Mouse (Mus musculus): ENCODE measurements at regions not wholly inside any gene's neighbourhood (a gene's known extent, or its start where the extent isn't known, plus 50 kb on each side); places are given as distances from the start of the nearest gene placed in this dataset.
"Not testable (repeated sequence)": the region's sequence is repeated elsewhere in the genome, so short reads cannot be mapped to it uniquely, and the experiment has no call there.

DNA sequence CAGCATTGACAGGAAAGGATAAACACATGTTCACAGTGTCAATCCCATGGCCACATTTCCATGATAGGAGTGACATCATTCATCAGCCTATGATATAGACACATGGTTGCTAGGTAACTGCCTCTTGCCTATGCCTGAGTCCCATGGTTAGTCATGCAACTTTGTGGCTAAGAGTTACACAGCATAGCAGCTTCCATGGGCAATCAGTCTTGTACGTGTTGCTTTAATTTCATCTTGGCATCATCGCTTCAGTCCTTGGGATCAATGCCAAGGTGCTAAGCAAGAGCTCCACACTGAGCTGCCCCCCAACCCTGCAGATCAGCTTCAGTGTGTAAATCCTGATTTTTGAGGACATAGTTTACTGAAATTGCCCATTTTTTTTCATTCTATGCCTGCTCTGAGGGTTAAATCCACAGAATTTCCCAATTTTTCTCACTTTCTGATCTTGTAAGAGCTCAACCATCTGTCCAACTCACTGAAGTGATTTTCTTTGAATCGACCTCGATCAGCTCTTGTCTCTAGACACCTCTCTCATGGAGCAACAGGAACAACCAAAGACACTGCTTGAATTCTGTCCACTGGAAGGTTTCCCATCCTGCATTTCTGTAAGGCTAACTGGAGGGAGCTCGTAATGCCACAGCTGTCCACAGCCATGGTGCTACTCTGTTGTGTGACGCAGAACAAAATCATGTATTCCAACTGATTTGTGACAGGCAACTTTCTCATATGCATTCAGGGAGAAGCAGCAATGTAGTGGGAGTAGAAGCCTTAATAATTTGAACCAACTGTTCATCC, 112.5 kb upstream of the Kctd3 start:
- no peaks in the 10 kb centered on the region for H3K27me3 ChIP-seq (ENCODE audit: control insufficient read depth, insufficient read depth, low read length)
- no peaks in the 10 kb centered on the region for H3K4me1 ChIP-seq (ENCODE audit: control insufficient read depth, insufficient read depth, low read length)
- DNase-seq (ENCODE audit: low spot score) (no peak), ATAC-seq (ENCODE audit: low FRiP score, low read depth) (no peak)
- 81% methylated on average over 6 of the region's 6 CpGs for WGBS
- H3K9ac ChIP-seq (ENCODE audit: low read depth, low read length, severe bottlenecking) = no peak overlapping the region
- no peak overlapping the region for H3K4me3 ChIP-seq (replicated peaks; ENCODE audit: low read length)
- H3K36me3 ChIP-seq (ENCODE audit: control insufficient read depth, insufficient read depth, low read length) = no peaks in the 10 kb centered on the region
- no peak overlapping the region for H3K4me2 ChIP-seq (replicated peaks; ENCODE audit: low read depth, low read length, severe bottlenecking)
- no peak for TF ChIP-seq POLR2A (IDR thresholded peaks at IDR 0.05; ENCODE audit: borderline replicate concordance, extremely low read depth, insufficient read depth, insufficient read length)
- no peak overlapping the region for H3K27ac ChIP-seq (replicated peaks; ENCODE audit: low read depth, low read length)
- H3K9me3 ChIP-seq (ENCODE audit: control insufficient read depth, low read length) = no peaks in the 10 kb centered on the region

DNA sequence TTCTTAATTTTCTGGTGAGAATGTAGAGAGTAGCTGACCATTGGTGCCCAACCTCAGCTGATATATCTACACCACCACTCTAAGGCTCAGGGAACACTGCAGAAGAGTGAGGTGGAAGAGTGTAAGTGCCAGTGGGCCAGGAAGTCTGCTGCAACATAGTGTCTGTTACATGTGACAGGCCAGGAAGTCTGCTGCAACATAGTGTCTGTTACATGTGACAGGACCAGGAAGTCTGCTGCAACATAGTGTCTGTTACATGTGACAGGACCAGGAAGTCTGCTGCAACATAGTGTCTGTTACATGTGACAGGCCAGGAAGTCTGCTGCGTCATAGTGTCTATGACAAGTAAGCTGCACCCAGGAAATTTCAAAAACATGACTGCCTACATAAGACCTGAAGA, 111.4 kb upstream of the Kctd3 start:
- H3K4me2 ChIP-seq (replicated peaks; ENCODE audit: low read depth, low read length, severe bottlenecking); H3K9me3 ChIP-seq (ENCODE audit: control insufficient read depth, low read length): not testable (repeated sequence)

DNA sequence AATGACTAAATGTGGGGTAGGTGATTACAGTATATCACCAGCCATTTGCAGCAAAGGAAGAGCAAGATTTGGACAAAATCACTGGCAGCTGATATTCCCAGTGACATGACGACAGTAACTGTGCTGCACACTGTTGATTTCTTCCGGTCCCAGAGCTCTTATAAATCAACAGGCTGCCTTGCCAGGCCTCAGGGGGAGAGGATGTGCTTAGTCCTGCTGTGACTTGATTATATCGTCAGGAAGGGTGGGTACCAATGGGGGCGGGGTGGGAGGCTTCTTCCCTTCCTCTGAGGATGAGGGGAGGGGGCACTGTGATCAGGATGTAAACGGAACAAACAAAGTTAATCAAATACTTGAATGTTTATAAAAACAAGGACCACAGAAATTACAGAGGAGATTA, 110.9 kb upstream of the Kctd3 start:
- no peaks in the 10 kb centered on the region for H3K27me3 ChIP-seq (ENCODE audit: control insufficient read depth, insufficient read depth, low read length)
- TF ChIP-seq POLR2A (IDR thresholded peaks at IDR 0.05; ENCODE audit: borderline replicate concordance, extremely low read depth, insufficient read depth, insufficient read length) = no peak
- no peak overlapping the region for H3K27ac ChIP-seq (replicated peaks; ENCODE audit: low read depth, low read length)
- H3K4me1 ChIP-seq (ENCODE audit: control insufficient read depth, insufficient read depth, low read length) = no peaks in the 10 kb centered on the region
- no peak overlapping the region for H3K9ac ChIP-seq (ENCODE audit: low read depth, low read length, severe bottlenecking)
- ATAC-seq (ENCODE audit: low FRiP score, low read depth) = no peak
- H3K9me3 ChIP-seq (ENCODE audit: control insufficient read depth, low read length) = no peaks in the 10 kb centered on the region
- H3K36me3 ChIP-seq (ENCODE audit: control insufficient read depth, insufficient read depth, low read length) = no peaks in the 10 kb centered on the region
- H3K4me2 ChIP-seq (replicated peaks; ENCODE audit: low read depth, low read length, severe bottlenecking) = no peak overlapping the region
- no peak for DNase-seq (ENCODE audit: low spot score)
- WGBS = 36% methylated on average over 5 of the region's 5 CpGs
- no peak overlapping the region for H3K4me3 ChIP-seq (replicated peaks; ENCODE audit: low read length)

More for the DNA sequence above, 111.4 kb upstream of the Kctd3 start:
- ATAC-seq (ENCODE audit: low FRiP score, low read depth); H3K9ac ChIP-seq (ENCODE audit: low read depth, low read length, severe bottlenecking); H3K4me1 ChIP-seq (ENCODE audit: control insufficient read depth, insufficient read depth, low read length); DNase-seq (ENCODE audit: low spot score); H3K27me3 ChIP-seq (ENCODE audit: control insufficient read depth, insufficient read depth, low read length); H3K36me3 ChIP-seq (ENCODE audit: control insufficient read depth, insufficient read depth, low read length); H3K27ac ChIP-seq (replicated peaks; ENCODE audit: low read depth, low read length); H3K4me3 ChIP-seq (replicated peaks; ENCODE audit: low read length): not testable (repeated sequence)
- WGBS = 80% methylated on average over 1 of the region's 1 CpGs

DNA sequence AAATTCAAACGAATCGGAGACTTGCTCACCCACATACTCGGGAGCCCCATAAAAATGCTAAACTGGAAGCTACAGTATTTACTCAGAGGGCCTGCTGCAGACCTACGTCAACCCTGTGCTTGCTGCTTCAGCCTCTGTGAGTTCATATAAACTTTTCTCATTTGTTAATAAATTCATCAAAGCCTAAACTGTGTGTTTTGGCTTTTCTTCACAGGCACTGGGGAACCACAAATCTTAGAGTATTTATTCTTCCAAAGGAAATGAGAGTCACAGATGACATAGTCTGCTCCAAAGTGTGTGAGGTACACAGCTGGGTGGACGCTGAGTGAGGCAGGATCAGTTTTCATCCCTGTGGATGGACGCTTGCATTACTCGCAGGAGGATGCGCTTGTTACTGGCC, 108.3 kb upstream of the Kctd3 start:
- no peaks in the 10 kb centered on the region for H3K9me3 ChIP-seq (ENCODE audit: control insufficient read depth, low read length)
- ATAC-seq (ENCODE audit: low FRiP score, low read depth) (peak; percentile 76; the same call in 1 of the 2 replicates), DNase-seq (ENCODE audit: low spot score) (peak; percentile 55)
- H3K27ac ChIP-seq (replicated peaks; ENCODE audit: low read depth, low read length) = no peak overlapping the region
- no peak overlapping the region for H3K9ac ChIP-seq (ENCODE audit: low read depth, low read length, severe bottlenecking)
- no peaks in the 10 kb centered on the region for H3K4me1 ChIP-seq (ENCODE audit: control insufficient read depth, insufficient read depth, low read length)
- 49% methylated on average over 8 of the region's 8 CpGs for WGBS
- no peaks in the 10 kb centered on the region for H3K27me3 ChIP-seq (ENCODE audit: control insufficient read depth, insufficient read depth, low read length)
- TF ChIP-seq POLR2A (IDR thresholded peaks at IDR 0.05; ENCODE audit: borderline replicate concordance, extremely low read depth, insufficient read depth, insufficient read length) = no peak
- H3K4me2 ChIP-seq (replicated peaks; ENCODE audit: low read depth, low read length, severe bottlenecking) = no peak overlapping the region
- no peaks in the 10 kb centered on the region for H3K36me3 ChIP-seq (ENCODE audit: control insufficient read depth, insufficient read depth, low read length)
- H3K4me3 ChIP-seq (replicated peaks; ENCODE audit: low read length) = no peak overlapping the region

DNA sequence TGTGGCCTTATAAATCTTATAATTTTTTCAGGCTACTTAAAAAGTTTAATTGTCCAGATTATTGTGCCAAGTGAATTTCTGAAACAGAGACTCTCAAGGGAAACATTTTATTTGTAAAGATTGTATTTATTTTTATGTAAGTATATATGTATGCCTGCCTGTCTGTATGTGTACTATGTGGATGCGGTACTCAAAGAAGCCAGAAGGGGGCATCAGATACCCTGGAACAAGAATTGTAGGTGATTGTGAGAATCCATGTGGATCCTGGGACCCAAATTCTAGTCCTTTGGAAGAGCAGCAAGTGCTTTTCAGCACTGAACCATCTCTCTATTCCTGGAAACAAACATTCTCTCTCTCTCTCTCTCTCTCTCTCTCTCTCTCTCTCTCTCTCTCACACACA, 107.6 kb upstream of the Kctd3 start:
- ATAC-seq (ENCODE audit: low FRiP score, low read depth) (no peak), DNase-seq (ENCODE audit: low spot score) (no peak)
- Histone ChIP-seq H3K4me1 (ENCODE audit: control insufficient read depth, insufficient read depth, low read length) (no peaks in the 10 kb centered on the region), H3K27ac (replicated peaks; ENCODE audit: low read depth, low read length) (no peak overlapping the region), H3K36me3 (ENCODE audit: control insufficient read depth, insufficient read depth, low read length) (no peaks in the 10 kb centered on the region), H3K4me2 (replicated peaks; ENCODE audit: low read depth, low read length, severe bottlenecking) (no peak overlapping the region), H3K9ac (ENCODE audit: low read depth, low read length, severe bottlenecking) (no peak overlapping the region), H3K4me3 (replicated peaks; ENCODE audit: low read length) (no peak overlapping the region), H3K9me3 (ENCODE audit: control insufficient read depth, low read length) (no peaks in the 10 kb centered on the region), H3K27me3 (ENCODE audit: control insufficient read depth, insufficient read depth, low read length) (no peaks in the 10 kb centered on the region)
- no peak for TF ChIP-seq POLR2A (IDR thresholded peaks at IDR 0.05; ENCODE audit: borderline replicate concordance, extremely low read depth, insufficient read depth, insufficient read length)
- WGBS = 91% methylated on average over 1 of the region's 1 CpGs
